Mouse (Mus musculus): ENCODE results near the gene Ankrd27. TPM values are rescaled to one million over a fixed set of nuclear protein-coding genes. Genes with fewer than 3 reads are reported as not detected.

The Ankrd27 gene
- total RNA-seq, 2 experiments from 2014 or later, result 36.2 to 37.8 TPM

DNA sequence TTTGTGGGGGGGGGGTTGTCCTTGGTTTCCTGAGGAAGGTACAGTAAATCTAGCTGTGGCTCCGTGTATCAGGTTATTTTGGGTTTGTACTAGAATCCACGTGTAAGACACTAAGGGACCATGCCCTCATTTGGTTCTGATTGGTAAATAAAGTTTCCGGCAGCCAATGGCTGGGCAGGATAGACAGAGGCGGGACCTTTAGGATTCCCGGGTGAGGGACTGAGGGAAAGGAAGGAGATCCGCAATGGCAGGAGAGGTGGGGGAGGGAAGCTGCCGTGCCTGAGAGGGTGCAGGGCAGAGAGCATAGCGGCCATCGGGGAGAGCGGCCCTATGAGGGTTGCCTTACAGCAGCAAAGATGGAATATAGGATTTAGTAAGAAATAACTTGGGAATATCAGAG, 101.2 kb downstream of the Ankrd27 start:
- DNase-seq (ENCODE audit: low spot score in 2 of 2), result no peak

DNA sequence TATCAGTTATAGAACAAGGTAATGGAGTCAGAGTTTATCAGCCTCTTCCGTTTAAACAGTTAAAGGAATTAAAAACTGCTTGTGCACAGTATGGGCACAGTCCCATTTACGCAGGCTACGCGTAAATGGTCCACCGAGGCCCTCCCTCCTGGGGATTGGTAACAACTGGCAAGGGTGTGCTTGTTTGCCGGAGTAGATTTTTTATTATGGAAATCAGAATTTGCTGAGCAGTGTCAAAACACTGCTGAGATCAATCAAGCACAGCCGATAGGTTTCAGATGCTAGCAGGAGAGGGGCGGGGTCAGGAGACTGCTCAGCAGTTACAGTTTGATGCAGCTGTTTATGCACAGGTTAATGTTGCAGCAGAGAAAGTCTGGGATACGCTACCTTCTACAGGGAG, 102.2 kb downstream of the Ankrd27 start:
- DNase-seq (ENCODE audit: low spot score in 2 of 2), result no peak

Other genes with a start within 250 kb of the Ankrd27 start
- gene Faap24, start 189.4 kb upstream of the Ankrd27 start, total RNA-seq (2021), result 1 to 10 TPM; 6.2 to 6.3 TPM
- gene Cep89, start 189.2 kb upstream of the Ankrd27 start, total RNA-seq (2021), result 10 to 100 TPM; 11.2 to 16.9 TPM
- not detected for gene Slc7a9, start 137.4 kb upstream of the Ankrd27 start, total RNA-seq (2021)
- gene Tdrd12, start 48.5 kb upstream of the Ankrd27 start, total RNA-seq (2021), result under 1 TPM; 0.27 to 0.56 TPM
- 10 to 100 TPM; 62.4 to 65.4 TPM for gene Nudt19, start 29.9 kb upstream of the Ankrd27 start, total RNA-seq (2021)
- under 1 TPM; 0.22 to 0.23 TPM for gene Rgs9bp, start 662 bp upstream of the Ankrd27 start, total RNA-seq (2021)
- gene Pdcd5, start 61.3 kb downstream of the Ankrd27 start, total RNA-seq (2021), result 10 to 100 TPM; 77.9 to 80.8 TPM
- gene Dpy19l3, start 168.2 kb downstream of the Ankrd27 start, total RNA-seq (2021), result 10 to 100 TPM; 85.2 to 94.9 TPM
- gene Zfp507, start 216.8 kb downstream of the Ankrd27 start, total RNA-seq (2021), result 10 to 100 TPM; 30.6 to 33.6 TPM

Measured in layer of hippocampus, adult 18-20 months (tissue).